ENCODE assay signal across 10 mouse cellular contexts in the genomic region with DNA sequence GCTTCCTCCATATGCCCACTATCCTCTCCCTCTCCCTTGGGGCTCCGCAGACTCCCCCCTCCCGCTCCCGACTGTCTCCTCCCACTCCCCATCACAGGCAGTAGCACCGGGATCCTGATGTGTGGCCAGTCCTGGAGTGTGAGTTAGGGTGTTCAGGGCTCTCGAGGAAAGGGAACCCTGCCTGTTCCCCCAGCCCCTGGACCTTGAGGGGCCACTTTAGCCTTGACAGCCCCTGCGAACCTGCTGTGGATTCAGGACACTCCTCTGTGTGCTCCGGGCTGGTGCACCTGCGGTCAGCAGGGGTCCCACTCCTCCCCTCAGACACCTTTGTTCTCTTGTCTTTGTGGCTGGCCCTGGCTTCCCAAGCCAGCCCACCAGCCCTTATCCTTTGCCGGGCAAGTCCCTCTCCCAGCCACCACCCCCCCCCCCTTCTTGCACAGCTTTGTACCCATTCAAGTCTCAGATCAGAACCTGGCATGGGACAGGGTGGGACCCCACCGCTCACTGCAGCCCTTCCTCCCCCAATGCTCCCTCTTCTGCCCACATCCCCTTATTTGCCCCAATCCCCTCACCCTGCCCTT. TPM values are rescaled to one million over a fixed set of nuclear protein-coding genes. Genes with fewer than 3 reads are reported as not detected.
DNase-seq lines count a peak whose midpoint lies in the region; ATAC-seq and TF ChIP-seq lines count a peak whose summit lies in the region.
"Had no signal": no experiment of that assay in that cellular context is flagged by ENCODE, and none has a peak within 500 bp of the region (broad histone marks: within the 10 kb centered on the region; RNA-seq: fewer than 3 reads in every experiment).

No protein-coding gene starts in this region.

- ATAC-seq in lung, embryonic 15.5 days (ENCODE audit: borderline replicate concordance, extremely low read depth, low FRiP score, low TSS enrichment), result no peak
- peak; percentile 34 for ATAC-seq in forebrain, postnatal 0 days
- ATAC-seq in liver, postnatal 0 days, result no peak
- ATAC-seq in stomach, postnatal 0 days (ENCODE audit: low FRiP score, low TSS enrichment), result peak; percentile 29

- H3K4me1 ChIP-seq in lung, embryonic 15.5 days, result peaks cover 12% of the 10 kb centered on the region
- no peaks in the 10 kb centered on the region; the same call in 1 of the 2 replicates for H3K4me1 ChIP-seq in forebrain, postnatal 0 days (ENCODE audit: insufficient read depth)
- H3K4me1 ChIP-seq in liver, postnatal 0 days (ENCODE audit: insufficient read depth), result 0 out of 2 replicates have a peak, but pooled peaks cover 8% of the 10 kb centered on the region
- no peaks in the 10 kb centered on the region for H3K4me1 ChIP-seq in stomach, postnatal 0 days (replicated peaks; ENCODE audit: control insufficient read depth, insufficient read depth)

- peaks cover 54% of the 10 kb centered on the region for H3K27me3 ChIP-seq in lung, embryonic 15.5 days
- peaks cover 6% of the 10 kb centered on the region; the same call in 1 of the 2 replicates for H3K27me3 ChIP-seq in forebrain, postnatal 0 days (ENCODE audit: insufficient read depth, low read length)
- peaks cover 32% of the 10 kb centered on the region for H3K27me3 ChIP-seq in liver, postnatal 0 days (ENCODE audit: insufficient read depth, low read length)
- no peaks in the 10 kb centered on the region; the same call in 1 of the 2 replicates for H3K27me3 ChIP-seq in stomach, postnatal 0 days (ENCODE audit: control insufficient read depth, insufficient read depth, low read length)

- TF ChIP-seq EP300 in liver, postnatal 0 days (IDR thresholded peaks at IDR 0.05; ENCODE audit: low read depth), result no peak
- TF ChIP-seq EP300 in stomach, postnatal 0 days (optimal IDR thresholded peaks at IDR 0.05), result no peak

- DNase-seq in lung, postnatal 4 days, result no peak
- DNase-seq in forebrain, postnatal 0 days, result no peak
- DNase-seq in liver, postnatal 0 days, result no peak
- no peak for DNase-seq in stomach, postnatal 0 days (ENCODE audit: low spot score)
- no peak for DNase-seq in thymus, postnatal 10 days (ENCODE audit: low spot score in 2 of 2)
- DNase-seq in cerebellum, adult 8-10 months, result no peak
- DNase-seq in thymus, postnatal 4 days, result no peak
- DNase-seq: kidney, postnatal 36 days had no signal

- H3K4me2 ChIP-seq in lung, embryonic 15.5 days, result peak overlapping the region; percentile 60; the same call in 1 of the 2 replicates
- H3K4me2 ChIP-seq in forebrain, postnatal 0 days (ENCODE audit: low read depth), result peak overlapping the region; percentile 69
- H3K4me2 ChIP-seq in liver, postnatal 0 days (ENCODE audit: low read depth, low read length), result peak overlapping the region; percentile 48
- H3K4me2 ChIP-seq in stomach, postnatal 0 days (replicated peaks; ENCODE audit: low read depth), result no peak overlapping the region; the same call in 1 of the 2 replicates

- H3K4me3 ChIP-seq in lung, embryonic 15.5 days, result peak overlapping the region; percentile 27
- peak overlapping the region; percentile 56 for H3K4me3 ChIP-seq in forebrain, postnatal 0 days (ENCODE audit: low read depth, low read length)
- peak overlapping the region; percentile 25; the same call in 1 of the 2 replicates for H3K4me3 ChIP-seq in liver, postnatal 0 days (ENCODE audit: low read depth, low read length)
- H3K4me3 ChIP-seq in stomach, postnatal 0 days (ENCODE audit: low read depth, low read length), result no peak overlapping the region
- H3K4me3 ChIP-seq: myocyte had no signal

- H3K9me3 ChIP-seq in lung, embryonic 15.5 days, result no peaks in the 10 kb centered on the region
- H3K9me3 ChIP-seq in forebrain, postnatal 0 days (ENCODE audit: low read length), result no peaks in the 10 kb centered on the region
- no peaks in the 10 kb centered on the region for H3K9me3 ChIP-seq in liver, postnatal 0 days (ENCODE audit: low read length)
- H3K9me3 ChIP-seq in stomach, postnatal 0 days (ENCODE audit: control insufficient read depth, low read length), result no peaks in the 10 kb centered on the region

- WGBS in lung, embryonic 15.5 days, result 2% methylated on average over 10 of the region's 10 CpGs
- WGBS in forebrain, postnatal 0 days, result 2% methylated on average over 10 of the region's 10 CpGs
- 7% methylated on average over 9 of the region's 10 CpGs for WGBS in liver, postnatal 0 days (ENCODE audit: insufficient replicate concordance)
- 3% methylated on average over 9 of the region's 10 CpGs for WGBS in stomach, postnatal 0 days

- no peak for TF ChIP-seq CTCF in forebrain, postnatal 0 days (IDR thresholded peaks at IDR 0.05; ENCODE audit: low read depth)
- TF ChIP-seq CTCF in liver, postnatal 0 days (IDR thresholded peaks at IDR 0.05; ENCODE audit: low read depth), result no peak
- no peak for TF ChIP-seq CTCF in stomach, postnatal 0 days (IDR thresholded peaks at IDR 0.05; ENCODE audit: low read depth)

- H3K27ac ChIP-seq in lung, embryonic 15.5 days, result no peak overlapping the region
- peak overlapping the region; percentile 74 for H3K27ac ChIP-seq in forebrain, postnatal 0 days (ENCODE audit: low read depth, low read length)
- no peak overlapping the region for H3K27ac ChIP-seq in liver, postnatal 0 days (ENCODE audit: low read depth)
- no peak overlapping the region for H3K27ac ChIP-seq in stomach, postnatal 0 days (replicated peaks)

- H3K36me3 ChIP-seq in lung, embryonic 15.5 days, result no peaks in the 10 kb centered on the region
- H3K36me3 ChIP-seq in forebrain, postnatal 0 days (ENCODE audit: insufficient read depth), result peaks cover 5% of the 10 kb centered on the region
- no peaks in the 10 kb centered on the region for H3K36me3 ChIP-seq in liver, postnatal 0 days (replicated peaks; ENCODE audit: insufficient read depth, low read length)
- H3K36me3 ChIP-seq in stomach, postnatal 0 days (ENCODE audit: control insufficient read depth, insufficient read depth, low read length), result no peaks in the 10 kb centered on the region

- H3K9ac ChIP-seq in lung, embryonic 15.5 days, result no peak overlapping the region
- H3K9ac ChIP-seq in forebrain, postnatal 0 days, result peak overlapping the region; percentile 78
- H3K9ac ChIP-seq in liver, postnatal 0 days (replicated peaks), result no peak overlapping the region
- no peak overlapping the region for H3K9ac ChIP-seq in stomach, postnatal 0 days (ENCODE audit: low read length)

RNA-seq across cellular contexts. Expression of a gene that starts 10.0 kb away (rescaled TPM):
- 1.4 and 1.7 TPM in 2 replicates for polyA plus RNA-seq in lung, embryonic 15.5 days (2015; fragmentation: Nextera tagmentation; extraction: Ambion mirVana)
- total RNA-seq in forebrain, postnatal 0 days (2014; rRNA removed), result 2.0 and 3.0 TPM in 2 replicates
- polyA plus RNA-seq in forebrain, postnatal 0 days (2015; fragmentation: Nextera tagmentation; extraction: Ambion mirVana), result 1.1 TPM in 2 replicates
- polyA plus RNA-seq in liver, postnatal 0 days (2015; fragmentation: Nextera tagmentation; extraction: Ambion mirVana), result 41.4 and 46.5 TPM in 2 replicates
- polyA plus RNA-seq in stomach, postnatal 0 days (2015; fragmentation: Nextera tagmentation; extraction: Ambion mirVana), result 0.70 and 0.75 TPM in 2 replicates

RNA-seq across cellular contexts. Expression of a gene that starts 22.8 kb away (rescaled TPM):
- 22.3 and 24.0 TPM in 2 replicates for polyA plus RNA-seq in lung, embryonic 15.5 days (2015; fragmentation: Nextera tagmentation; extraction: Ambion mirVana)
- total RNA-seq in forebrain, postnatal 0 days (2014; rRNA removed), result 216 and 261 TPM in 2 replicates
- 31.5 and 32.5 TPM in 2 replicates for polyA plus RNA-seq in forebrain, postnatal 0 days (2015; fragmentation: Nextera tagmentation; extraction: Ambion mirVana)
- 5.3 and 5.7 TPM in 2 replicates for polyA plus RNA-seq in liver, postnatal 0 days (2015; fragmentation: Nextera tagmentation; extraction: Ambion mirVana)
- polyA plus RNA-seq in stomach, postnatal 0 days (2015; fragmentation: Nextera tagmentation; extraction: Ambion mirVana), result 9.1 and 10.3 TPM in 2 replicates

RNA-seq across cellular contexts. Expression of a gene that starts 51.4 kb away (rescaled TPM):
- polyA plus RNA-seq in lung, embryonic 15.5 days (2015; fragmentation: Nextera tagmentation; extraction: Ambion mirVana), result 1.6 and 1.7 TPM in 2 replicates
- total RNA-seq in forebrain, postnatal 0 days (2014; rRNA removed), result 0.81 and 2.0 TPM in 2 replicates
- polyA plus RNA-seq in forebrain, postnatal 0 days (2015; fragmentation: Nextera tagmentation; extraction: Ambion mirVana), result 0.92 and 1.1 TPM in 2 replicates
- not detected in 2 replicates for polyA plus RNA-seq in liver, postnatal 0 days (2015; fragmentation: Nextera tagmentation; extraction: Ambion mirVana)
- 19.3 and 20.2 TPM in 2 replicates for polyA plus RNA-seq in stomach, postnatal 0 days (2015; fragmentation: Nextera tagmentation; extraction: Ambion mirVana)

RNA-seq across cellular contexts. Expression of a gene that starts 51.6 kb away (rescaled TPM):
- polyA plus RNA-seq in lung, embryonic 15.5 days (2015; fragmentation: Nextera tagmentation; extraction: Ambion mirVana), result 60.4 and 62.8 TPM in 2 replicates
- 16.5 and 20.6 TPM in 2 replicates for total RNA-seq in forebrain, postnatal 0 days (2014; rRNA removed)
- polyA plus RNA-seq in forebrain, postnatal 0 days (2015; fragmentation: Nextera tagmentation; extraction: Ambion mirVana), result 13.7 and 17.7 TPM in 2 replicates
- polyA plus RNA-seq in liver, postnatal 0 days (2015; fragmentation: Nextera tagmentation; extraction: Ambion mirVana), result 11.0 and 11.1 TPM in 2 replicates
- polyA plus RNA-seq in stomach, postnatal 0 days (2015; fragmentation: Nextera tagmentation; extraction: Ambion mirVana), result 15.2 and 16.5 TPM in 2 replicates

RNA-seq across cellular contexts. Expression of a gene that starts 55.0 kb away (rescaled TPM):
- 73.7 and 76.4 TPM in 2 replicates for polyA plus RNA-seq in lung, embryonic 15.5 days (2015; fragmentation: Nextera tagmentation; extraction: Ambion mirVana)
- total RNA-seq in forebrain, postnatal 0 days (2014; rRNA removed), result 63.1 and 74.6 TPM in 2 replicates
- polyA plus RNA-seq in forebrain, postnatal 0 days (2015; fragmentation: Nextera tagmentation; extraction: Ambion mirVana), result 50.9 and 55.6 TPM in 2 replicates
- 22.4 and 23.0 TPM in 2 replicates for polyA plus RNA-seq in liver, postnatal 0 days (2015; fragmentation: Nextera tagmentation; extraction: Ambion mirVana)
- polyA plus RNA-seq in stomach, postnatal 0 days (2015; fragmentation: Nextera tagmentation; extraction: Ambion mirVana), result 27.1 and 27.7 TPM in 2 replicates

Comparison
In these comparisons a context has a peak if more than half of its experiments do, and no peak if none do; other contexts are left out.
1. ATAC-seq: peak in forebrain, postnatal 0 days (single experiment) and stomach, postnatal 0 days (single experiment); none in lung, embryonic 15.5 days (single experiment) and liver, postnatal 0 days (single experiment).
2. RNA of a gene that starts 10.0 kb away (polyA plus RNA-seq): 41.4 to 46.5 TPM in liver, postnatal 0 days; 1.4 to 1.7 TPM in lung, embryonic 15.5 days, 1.1 TPM in forebrain, postnatal 0 days and 0.70 to 0.75 TPM in stomach, postnatal 0 days; every median in the first group is over 10 times any median in the second.